Mouse (Mus musculus) activated CD4-positive, CD25-positive, alpha-beta regulatory T cell, adult 4 months (primary cell): ENCODE data around the gene Clec16a. TPM values are rescaled to one million over a fixed set of nuclear protein-coding genes. Genes with fewer than 3 reads are reported as not detected.
A peak's percentile ranks its signal among the peaks of the same experiment; 100 is the strongest.

Experiments
- ATAC-seq: one replicate; pipeline ENCODE4 v1.8.0; 2017
- polyA plus RNA-seq, 2 experiments: library from polyadenylated mRNA; unstranded; fragments of 100-300 nt; shearing (Covaris generic); gene quantifications; one replicate each; pipeline ENCODE4 v1.2.1; 2017

Gene Clec16a
- polyA plus RNA-seq, 2 experiments from 2014 or later, result 7.0 to 7.8 TPM

- peak; percentile 74 for ATAC-seq
These were observed 138.3 kb downstream of the Clec16a start for GRCm38 (mm10) chr16:10683193-10684000.

GRCm38 (mm10) chr16:10689748-10690318, 144.7 kb downstream of the Clec16a start:
- peak; percentile 92 for ATAC-seq

- no peak for ATAC-seq
These were observed 145.3 kb downstream of the Clec16a start for GRCm38 (mm10) chr16:10690442-10690841.

- ATAC-seq, result no peak
These were observed 146.6 kb downstream of the Clec16a start for GRCm38 (mm10) chr16:10691705-10692104.

GRCm38 (mm10) chr16:10692848-10693247, 147.7 kb downstream of the Clec16a start:
- ATAC-seq, result no peak

GRCm38 (mm10) chr16:10693424-10693823, 148.3 kb downstream of the Clec16a start:
- ATAC-seq, result no peak

GRCm38 (mm10) chr16:10694414-10694851, 149.3 kb downstream of the Clec16a start:
- ATAC-seq, result no peak

- no peak for ATAC-seq
These were observed 152.9 kb downstream of the Clec16a start for GRCm38 (mm10) chr16:10697861-10698659.

- ATAC-seq, result no peak
These were observed 154.2 kb downstream of the Clec16a start for GRCm38 (mm10) chr16:10699316-10699715.

- no peak for ATAC-seq
These were observed 155.0 kb downstream of the Clec16a start for GRCm38 (mm10) chr16:10700160-10700559.

GRCm38 (mm10) chr16:10702399-10702798, 157.3 kb downstream of the Clec16a start:
- ATAC-seq, result peak; percentile 31

GRCm38 (mm10) chr16:10703932-10704331, 158.8 kb downstream of the Clec16a start:
- no peak for ATAC-seq

- ATAC-seq, result no peak
These were observed 160.3 kb downstream of the Clec16a start for GRCm38 (mm10) chr16:10705396-10705795.

GRCm38 (mm10) chr16:10711524-10711923, 166.4 kb downstream of the Clec16a start:
- ATAC-seq, result no peak

- ATAC-seq, result no peak
These were observed 167.9 kb downstream of the Clec16a start for GRCm38 (mm10) chr16:10713041-10713440.

- ATAC-seq, result no peak
These were observed 168.5 kb downstream of the Clec16a start for GRCm38 (mm10) chr16:10713441-10714239.

- no peak for ATAC-seq
These were observed 170.1 kb downstream of the Clec16a start for GRCm38 (mm10) chr16:10715211-10715610.

- ATAC-seq, result no peak
These were observed 170.5 kb downstream of the Clec16a start for GRCm38 (mm10) chr16:10715632-10716031.

GRCm38 (mm10) chr16:10716696-10717095, 171.6 kb downstream of the Clec16a start:
- ATAC-seq, result no peak

GRCm38 (mm10) chr16:10719971-10720370, 174.8 kb downstream of the Clec16a start:
- no peak for ATAC-seq

GRCm38 (mm10) chr16:10722882-10723544, 177.9 kb downstream of the Clec16a start:
- ATAC-seq, result peak; percentile 53
